Mouse (Mus musculus): ENCODE measurements around the gene Zfp609. TPM values are rescaled to one million over a fixed set of nuclear protein-coding genes. Genes with fewer than 3 reads are reported as not detected.

Gene Zfp609
- polyA plus RNA-seq, 1 experiment from 2014 or later, result 9.2 TPM

- Histone ChIP-seq H3K27ac (replicated peaks; ENCODE audit: low read depth, low read length) (peak overlapping the region; percentile 99), H3K9me3 (ENCODE audit: control insufficient read depth, low read length) (no peaks in the 10 kb centered on the region), H3K4me2 (ENCODE audit: low read length) (peak overlapping the region; percentile 76), H3K27me3 (ENCODE audit: control insufficient read depth, insufficient read depth, low read length) (no peaks in the 10 kb centered on the region; the same call in 1 of the 2 replicates), H3K9ac (replicated peaks; ENCODE audit: low read length) (peak overlapping the region; percentile 99), H3K36me3 (ENCODE audit: control insufficient read depth, insufficient read depth, low read length) (no peaks in the 10 kb centered on the region), H3K4me3 (replicated peaks; ENCODE audit: low read depth, low read length) (peak overlapping the region; percentile 62), H3K4me1 (ENCODE audit: control insufficient read depth, insufficient read depth, low read length) (peaks cover 32% of the 10 kb centered on the region)
- DNase-seq (peak; percentile 78), ATAC-seq (ENCODE audit: low FRiP score, low TSS enrichment) (peak; percentile 66)
- whole genome bisulfite sequencing, result 3% methylated on average over 30 of the region's 31 CpGs
Observed at GRCm38 (mm10) chr9:65826588-65827343, 598 bp downstream of the Zfp609 start.

- no peaks in the 10 kb centered on the region for H3K9me3 ChIP-seq (ENCODE audit: control insufficient read depth, low read length)
- no peaks in the 10 kb centered on the region; the same call in 1 of the 2 replicates for H3K27me3 ChIP-seq (ENCODE audit: control insufficient read depth, insufficient read depth, low read length)
- H3K4me2 ChIP-seq (ENCODE audit: low read length), result peak overlapping the region; percentile 76
- H3K27ac ChIP-seq (replicated peaks; ENCODE audit: low read depth, low read length), result peak overlapping the region; percentile 99
- peak overlapping the region; percentile 62 for H3K4me3 ChIP-seq (replicated peaks; ENCODE audit: low read depth, low read length)
- peak; percentile 75 for DNase-seq
- ATAC-seq (ENCODE audit: low FRiP score, low TSS enrichment), result peak; percentile 32
- H3K9ac ChIP-seq (replicated peaks; ENCODE audit: low read length), result peak overlapping the region; percentile 99
- peaks cover 35% of the 10 kb centered on the region for H3K4me1 ChIP-seq (ENCODE audit: control insufficient read depth, insufficient read depth, low read length)
- WGBS, result 0% methylated on average over 4 of the region's 4 CpGs
- no peaks in the 10 kb centered on the region for H3K36me3 ChIP-seq (ENCODE audit: control insufficient read depth, insufficient read depth, low read length)
Observed at GRCm38 (mm10) chr9:65826226-65826587, 1.2 kb downstream of the Zfp609 start.

- no peaks in the 10 kb centered on the region for H3K9me3 ChIP-seq (ENCODE audit: control insufficient read depth, low read length)
Observed at GRCm38 (mm10) chr9:65823716-65824462, 3.5 kb downstream of the Zfp609 start.

GRCm38 (mm10) chr9:65822011-65822410, 5.4 kb downstream of the Zfp609 start:
- Histone ChIP-seq H3K4me3 (replicated peaks; ENCODE audit: low read depth, low read length) (no peak overlapping the region), H3K4me2 (ENCODE audit: low read length) (no peak overlapping the region), H3K4me1 (ENCODE audit: control insufficient read depth, insufficient read depth, low read length) (peaks cover 55% of the 10 kb centered on the region), H3K36me3 (ENCODE audit: control insufficient read depth, insufficient read depth, low read length) (no peaks in the 10 kb centered on the region), H3K27ac (replicated peaks; ENCODE audit: low read depth, low read length) (no peak overlapping the region), H3K27me3 (ENCODE audit: control insufficient read depth, insufficient read depth, low read length) (no peaks in the 10 kb centered on the region), H3K9me3 (ENCODE audit: control insufficient read depth, low read length) (no peaks in the 10 kb centered on the region), H3K9ac (replicated peaks; ENCODE audit: low read length) (no peak overlapping the region)
- DNase-seq, result no peak
- WGBS, result 78% methylated on average over 4 of the region's 4 CpGs
- ATAC-seq (ENCODE audit: low FRiP score, low TSS enrichment), result no peak

More at GRCm38 (mm10) chr9:65823716-65824462, 3.5 kb downstream of the Zfp609 start:
- no peaks in the 10 kb centered on the region; the same call in 1 of the 2 replicates for H3K27me3 ChIP-seq (ENCODE audit: control insufficient read depth, insufficient read depth, low read length)
- no peaks in the 10 kb centered on the region for H3K36me3 ChIP-seq (ENCODE audit: control insufficient read depth, insufficient read depth, low read length)
- H3K4me1 ChIP-seq (ENCODE audit: control insufficient read depth, insufficient read depth, low read length), result peaks cover 46% of the 10 kb centered on the region
- 25% methylated on average over 10 of the region's 10 CpGs for WGBS
- H3K9ac ChIP-seq (replicated peaks; ENCODE audit: low read length), result no peak overlapping the region; the same call in 1 of the 2 replicates
- peak overlapping the region; percentile 76 for H3K4me2 ChIP-seq (ENCODE audit: low read length)
- 0 out of 2 replicates have a peak overlapping the region, but pooled peaks have one; percentile 3 for H3K27ac ChIP-seq (replicated peaks; ENCODE audit: low read depth, low read length)
- DNase-seq, result peak; percentile 52
- no peak for ATAC-seq (ENCODE audit: low FRiP score, low TSS enrichment)
- peak overlapping the region; percentile 8; the same call in 1 of the 2 replicates for H3K4me3 ChIP-seq (replicated peaks; ENCODE audit: low read depth, low read length)

- peaks cover 49% of the 10 kb centered on the region for H3K4me1 ChIP-seq (ENCODE audit: control insufficient read depth, insufficient read depth, low read length)
- H3K27me3 ChIP-seq (ENCODE audit: control insufficient read depth, insufficient read depth, low read length), result no peaks in the 10 kb centered on the region
- H3K9me3 ChIP-seq (ENCODE audit: control insufficient read depth, low read length), result no peaks in the 10 kb centered on the region
- ATAC-seq (ENCODE audit: low FRiP score, low TSS enrichment) (no peak), DNase-seq (no peak)
- 0 out of 2 replicates have a peak, but pooled peaks cover 2% of the 10 kb centered on the region for H3K36me3 ChIP-seq (ENCODE audit: control insufficient read depth, insufficient read depth, low read length)
- H3K4me2 ChIP-seq (ENCODE audit: low read length), result no peak overlapping the region
- H3K27ac ChIP-seq (replicated peaks; ENCODE audit: low read depth, low read length), result no peak overlapping the region
- no peak overlapping the region for H3K9ac ChIP-seq (replicated peaks; ENCODE audit: low read length)
- H3K4me3 ChIP-seq (replicated peaks; ENCODE audit: low read depth, low read length), result no peak overlapping the region
- WGBS, result 84% methylated on average over 2 of the region's 2 CpGs
Observed at GRCm38 (mm10) chr9:65820301-65820700, 7.1 kb downstream of the Zfp609 start.

GRCm38 (mm10) chr9:65818402-65818801, 9.0 kb downstream of the Zfp609 start:
- no peaks in the 10 kb centered on the region for H3K27me3 ChIP-seq (ENCODE audit: control insufficient read depth, insufficient read depth, low read length)
- 0 out of 2 replicates have a peak overlapping the region, but pooled peaks have one; percentile 5 for H3K4me2 ChIP-seq (ENCODE audit: low read length)
- peak; percentile 32 for DNase-seq
- no peaks in the 10 kb centered on the region for H3K9me3 ChIP-seq (ENCODE audit: control insufficient read depth, low read length)
- 8% methylated on average over 2 of the region's 2 CpGs for WGBS
- 0 out of 2 replicates have a peak, but pooled peaks cover 2% of the 10 kb centered on the region for H3K36me3 ChIP-seq (ENCODE audit: control insufficient read depth, insufficient read depth, low read length)
- H3K4me1 ChIP-seq (ENCODE audit: control insufficient read depth, insufficient read depth, low read length), result peaks cover 31% of the 10 kb centered on the region
- no peak overlapping the region for H3K9ac ChIP-seq (replicated peaks; ENCODE audit: low read length)
- H3K27ac ChIP-seq (replicated peaks; ENCODE audit: low read depth, low read length), result peak overlapping the region; percentile 69; the same call in 1 of the 2 replicates
- no peak for ATAC-seq (ENCODE audit: low FRiP score, low TSS enrichment)
- no peak overlapping the region for H3K4me3 ChIP-seq (replicated peaks; ENCODE audit: low read depth, low read length)

GRCm38 (mm10) chr9:65812841-65813240, 14.5 kb downstream of the Zfp609 start:
- Histone ChIP-seq H3K27me3 (ENCODE audit: control insufficient read depth, insufficient read depth, low read length) (no peaks in the 10 kb centered on the region), H3K9ac (replicated peaks; ENCODE audit: low read length) (no peak overlapping the region), H3K4me2 (ENCODE audit: low read length) (no peak overlapping the region), H3K27ac (replicated peaks; ENCODE audit: low read depth, low read length) (no peak overlapping the region), H3K4me1 (ENCODE audit: control insufficient read depth, insufficient read depth, low read length) (0 out of 2 replicates have a peak, but pooled peaks cover 5% of the 10 kb centered on the region), H3K9me3 (ENCODE audit: control insufficient read depth, low read length) (no peaks in the 10 kb centered on the region), H3K36me3 (ENCODE audit: control insufficient read depth, insufficient read depth, low read length) (0 out of 2 replicates have a peak, but pooled peaks cover 2% of the 10 kb centered on the region), H3K4me3 (replicated peaks; ENCODE audit: low read depth, low read length) (no peak overlapping the region)
- no peak for ATAC-seq (ENCODE audit: low FRiP score, low TSS enrichment)
- no peak for DNase-seq
- 79% methylated on average over 2 of the region's 2 CpGs for WGBS

- Histone ChIP-seq H3K4me2 (ENCODE audit: low read length) (no peak overlapping the region), H3K4me3 (replicated peaks; ENCODE audit: low read depth, low read length) (no peak overlapping the region), H3K27ac (replicated peaks; ENCODE audit: low read depth, low read length) (no peak overlapping the region), H3K27me3 (ENCODE audit: control insufficient read depth, insufficient read depth, low read length) (no peaks in the 10 kb centered on the region), H3K9ac (replicated peaks; ENCODE audit: low read length) (no peak overlapping the region), H3K4me1 (ENCODE audit: control insufficient read depth, insufficient read depth, low read length) (0 out of 2 replicates have a peak, but pooled peaks cover 2% of the 10 kb centered on the region), H3K36me3 (ENCODE audit: control insufficient read depth, insufficient read depth, low read length) (0 out of 2 replicates have a peak, but pooled peaks cover 2% of the 10 kb centered on the region), H3K9me3 (ENCODE audit: control insufficient read depth, low read length) (no peaks in the 10 kb centered on the region)
- no peak for DNase-seq
- no peak for ATAC-seq (ENCODE audit: low FRiP score, low TSS enrichment)
- WGBS, result 90% methylated on average over 1 of the region's 1 CpGs
Observed at GRCm38 (mm10) chr9:65811784-65812183, 15.6 kb downstream of the Zfp609 start.

Measured in midbrain, embryonic 14.5 days (tissue).